ENCODE assay signal across 9 mouse cellular contexts in genomic region chr1:93100243-93100575, GRCm38 (mm10). TPM values are rescaled to one million over a fixed set of nuclear protein-coding genes. Genes with fewer than 3 reads are reported as not detected.
DNase-seq lines count a peak whose midpoint lies in the region; ATAC-seq lines count a peak whose summit lies in the region.
"Had no signal": no experiment of that assay in that cellular context is flagged by ENCODE, and none has a peak within 500 bp of the region (broad histone marks: within the 10 kb centered on the region; RNA-seq: fewer than 3 reads in every experiment).

No protein-coding gene starts in this region.

- H3K4me3 ChIP-seq in kidney, embryonic 14.5 days (ENCODE audit: low read length), result peak overlapping the region; percentile 51
- H3K4me3 ChIP-seq in forebrain, embryonic 14.5 days (ENCODE audit: low read depth, low read length), result peak overlapping the region; percentile 75
- H3K4me3 ChIP-seq in neural tube, embryonic 13.5 days, result peak overlapping the region; percentile 79

- ATAC-seq in kidney, embryonic 14.5 days (ENCODE audit: low FRiP score, low TSS enrichment), result 0 out of 2 replicates have a peak, but pooled peaks have one; percentile 14
- ATAC-seq in forebrain, embryonic 14.5 days, result no peak; the same call in 1 of the 2 replicates
- no peak for ATAC-seq in neural tube, embryonic 13.5 days (ENCODE audit: low read depth)

- DNase-seq in kidney, adult 11 months, result no peak
- DNase-seq in adrenal gland, postnatal 36 days, result peak; percentile 29 to 54
- no peak for DNase-seq in forebrain, embryonic 14.5 days (ENCODE audit: low spot score)
- DNase-seq in kidney, postnatal 14 days, result peak; percentile 11
- DNase-seq in layer of hippocampus, postnatal 14 days (ENCODE audit: low spot score in 2 of 2), result no peak
- DNase-seq in ovary, postnatal 10 days (ENCODE audit: low spot score), result no peak

- 3% methylated on average over 18 of the region's 18 CpGs for WGBS in kidney, embryonic 14.5 days
- WGBS in forebrain, embryonic 14.5 days, result 2% methylated on average over 18 of the region's 18 CpGs
- 3% methylated on average over 18 of the region's 18 CpGs for WGBS in neural tube, embryonic 13.5 days

- H3K36me3 ChIP-seq in kidney, embryonic 14.5 days (ENCODE audit: control insufficient read depth, insufficient read depth, low read length), result no peaks in the 10 kb centered on the region
- H3K36me3 ChIP-seq in forebrain, embryonic 14.5 days (ENCODE audit: control insufficient read depth, insufficient read depth, low read length), result peaks cover 17% of the 10 kb centered on the region; the same call in 1 of the 2 replicates
- H3K36me3 ChIP-seq in neural tube, embryonic 13.5 days, result peaks cover 19% of the 10 kb centered on the region; the same call in 1 of the 2 replicates

- no peaks in the 10 kb centered on the region for H3K9me3 ChIP-seq in kidney, embryonic 14.5 days (ENCODE audit: control insufficient read depth, low read length)
- H3K9me3 ChIP-seq in forebrain, embryonic 14.5 days (replicated peaks; ENCODE audit: control insufficient read depth, low read length), result no peaks in the 10 kb centered on the region
- H3K9me3 ChIP-seq in neural tube, embryonic 13.5 days, result no peaks in the 10 kb centered on the region

- no peak overlapping the region for H3K27ac ChIP-seq in kidney, embryonic 14.5 days (ENCODE audit: low read depth, low read length)
- H3K27ac ChIP-seq in forebrain, embryonic 14.5 days (ENCODE audit: low read depth, low read length), result peak overlapping the region; percentile 90; the same call in 1 of the 2 replicates
- H3K27ac ChIP-seq in neural tube, embryonic 13.5 days (replicated peaks), result peak overlapping the region; percentile 93

- peaks cover 48% of the 10 kb centered on the region for H3K27me3 ChIP-seq in kidney, embryonic 14.5 days (ENCODE audit: control insufficient read depth, insufficient read depth, low read length)
- no peaks in the 10 kb centered on the region for H3K27me3 ChIP-seq in forebrain, embryonic 14.5 days (replicated peaks; ENCODE audit: control insufficient read depth, insufficient read depth, low read length)
- peaks cover 14% of the 10 kb centered on the region for H3K27me3 ChIP-seq in neural tube, embryonic 13.5 days

- H3K9ac ChIP-seq in kidney, embryonic 14.5 days (ENCODE audit: low read depth, low read length), result peak overlapping the region; percentile 52; the same call in 1 of the 2 replicates
- peak overlapping the region; percentile 87 for H3K9ac ChIP-seq in forebrain, embryonic 14.5 days (ENCODE audit: low read length)
- peak overlapping the region; percentile 93 for H3K9ac ChIP-seq in neural tube, embryonic 13.5 days

- peak overlapping the region; percentile 83 for H3K4me2 ChIP-seq in kidney, embryonic 14.5 days (replicated peaks; ENCODE audit: low read depth, low read length)
- H3K4me2 ChIP-seq in forebrain, embryonic 14.5 days (ENCODE audit: low read length), result peak overlapping the region; percentile 98
- H3K4me2 ChIP-seq in neural tube, embryonic 13.5 days, result peak overlapping the region; percentile 89

- 0 out of 2 replicates have a peak, but pooled peaks cover 7% of the 10 kb centered on the region for H3K4me1 ChIP-seq in kidney, embryonic 14.5 days (ENCODE audit: control insufficient read depth, insufficient read depth, low read length)
- H3K4me1 ChIP-seq in forebrain, embryonic 14.5 days (ENCODE audit: control insufficient read depth, insufficient read depth, low read length), result peaks cover 17% of the 10 kb centered on the region
- H3K4me1 ChIP-seq in neural tube, embryonic 13.5 days (replicated peaks), result peaks cover 45% of the 10 kb centered on the region

RNA-seq across cellular contexts. Expression of gene Kif1a, which starts 1.5 kb away (rescaled TPM):
- polyA plus RNA-seq in kidney, embryonic 14.5 days (2014; fragmentation: Nextera tagmentation; extraction: Ambion mirVana), result 3.2 and 6.9 TPM in 2 replicates
- 10 to 100 TPM; 20.7 to 27.9 TPM for total RNA-seq in adrenal gland, postnatal 36 days (2021)
- polyA plus RNA-seq in forebrain, embryonic 14.5 days (2014; fragmentation: Nextera tagmentation; extraction: Ambion mirVana), result 182 and 247 TPM in 2 replicates
- polyA plus RNA-seq in neural tube, embryonic 13.5 days (2015; fragmentation: Nextera tagmentation; extraction: Ambion mirVana), result 302 and 303 TPM in 2 replicates
- 100 to 1,000 TPM; 709 to 747 TPM for total RNA-seq in layer of hippocampus, postnatal 14 days (2021)

RNA-seq across cellular contexts. Expression of gene Agxt, which starts 34.8 kb away (rescaled TPM):
- polyA plus RNA-seq in kidney, embryonic 14.5 days (2014; fragmentation: Nextera tagmentation; extraction: Ambion mirVana), result not detected in 2 replicates
- total RNA-seq in adrenal gland, postnatal 36 days (2021), result not detected
- polyA plus RNA-seq in forebrain, embryonic 14.5 days (2014; fragmentation: Nextera tagmentation; extraction: Ambion mirVana), result not detected in 2 replicates
- not detected in 2 replicates for polyA plus RNA-seq in neural tube, embryonic 13.5 days (2015; fragmentation: Nextera tagmentation; extraction: Ambion mirVana)
- not detected for total RNA-seq in layer of hippocampus, postnatal 14 days (2021)
- polyA plus RNA-seq: gonadal fat pad, adult 2 months had no signal

Comparison
In these comparisons a context has a peak if more than half of its experiments do, and no peak if none do; other contexts are left out.
1. DNase-seq: peak in adrenal gland, postnatal 36 days (2 of 2) and kidney, postnatal 14 days (single experiment); none in kidney, adult 11 months (single experiment), forebrain, embryonic 14.5 days (single experiment), layer of hippocampus, postnatal 14 days (0 of 2) and ovary, postnatal 10 days (single experiment).
2. RNA of gene Kif1a, which starts 1.5 kb away (polyA plus RNA-seq): 302 to 303 TPM in neural tube, embryonic 13.5 days and 182 to 247 TPM in forebrain, embryonic 14.5 days; 3.2 to 6.9 TPM in kidney, embryonic 14.5 days; every median in the first group is over 10 times any median in the second.
3. Peak in every context shown above with its lines, with median percentiles within 50 percentile points of each other: H3K4me2 ChIP-seq, H3K4me3 ChIP-seq and H3K9ac ChIP-seq.